Mouse (Mus musculus): ENCODE data around the gene Sdf4. TPM values are rescaled to one million over a fixed set of nuclear protein-coding genes. Genes with fewer than 3 reads are reported as not detected.

Sdf4 gene
- polyA plus RNA-seq, 1 experiment = 50.5 TPM

DNA sequence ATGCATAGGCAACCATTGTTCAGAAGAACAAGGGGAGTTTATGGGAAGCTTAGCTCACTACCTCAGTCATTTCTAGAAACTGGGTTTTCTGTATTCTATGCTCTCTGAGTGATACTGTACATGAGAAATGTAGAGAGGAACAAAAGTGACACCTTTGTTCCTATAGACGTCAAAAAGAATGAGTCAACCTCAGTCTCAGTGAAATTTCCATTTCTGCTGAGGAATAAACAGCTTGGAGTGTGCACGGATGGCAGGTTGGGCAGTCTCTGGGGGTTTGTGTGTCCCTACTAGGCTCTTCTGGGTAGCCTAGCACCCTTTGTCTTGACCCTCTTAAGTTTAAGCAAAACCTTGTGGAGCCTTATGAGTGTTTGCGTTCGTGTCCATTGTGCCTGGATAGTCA, 15.7 kb downstream of the Sdf4 start:
- Histone ChIP-seq H3K4me3 (ENCODE audit: control insufficient read depth, low read depth, low read length) (no peak overlapping the region), H3K27me3 (ENCODE audit: control insufficient read depth, insufficient read depth, low read length) (no peaks in the 10 kb centered on the region), H3K27ac (ENCODE audit: control insufficient read depth, insufficient read depth, low read depth, low read length) (no peak overlapping the region), H3K4me1 (ENCODE audit: control insufficient read depth, insufficient read depth, low read length) (no peaks in the 10 kb centered on the region), H3K36me3 (ENCODE audit: control insufficient read depth, insufficient read depth, low read length) (peaks cover 6% of the 10 kb centered on the region)
- TF ChIP-seq POLR2A (IDR thresholded peaks at IDR 0.05; ENCODE audit: control insufficient read depth, low read depth, low read length) (no peak), CTCF (IDR thresholded peaks at IDR 0.05; ENCODE audit: control insufficient read depth, insufficient read depth, insufficient replicate concordance, low read depth, low read length) (no peak)

DNA sequence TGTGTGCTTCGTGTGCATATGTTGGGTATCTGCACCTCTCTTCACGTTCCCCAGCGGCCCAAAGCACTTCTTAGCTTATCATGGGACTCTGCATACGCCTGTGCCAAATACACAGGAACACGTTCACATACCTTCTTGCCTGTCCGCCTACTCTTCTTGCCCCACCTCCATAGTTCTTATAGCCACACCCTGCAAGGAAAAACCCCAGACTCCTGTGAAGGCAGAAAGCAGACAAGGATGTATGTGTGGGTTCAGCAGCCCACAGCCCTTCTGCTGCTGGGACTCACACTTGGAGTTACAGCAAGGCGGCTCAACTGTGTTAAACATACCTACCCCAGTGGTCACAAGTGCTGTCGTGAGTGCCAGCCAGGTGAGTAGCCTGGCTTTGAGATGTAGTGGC, 21.0 kb downstream of the Sdf4 start, which contains the start of gene Tnfrsf4:
Tnfrsf4 (plus strand) TSS at position 207 of the 400 bp plus-strand sequence.
- Histone ChIP-seq H3K27ac (ENCODE audit: control insufficient read depth, insufficient read depth, low read depth, low read length) (no peak within 1 kb of the TSS), H3K36me3 (ENCODE audit: control insufficient read depth, insufficient read depth, low read length) (peaks cover 3% of the 10 kb centered on the region; the same call in 1 of the 2 replicates), H3K4me1 (ENCODE audit: control insufficient read depth, insufficient read depth, low read length) (no peaks in the 10 kb centered on the region), H3K27me3 (ENCODE audit: control insufficient read depth, insufficient read depth, low read length) (no peaks in the 10 kb centered on the region), H3K4me3 (ENCODE audit: control insufficient read depth, low read depth, low read length) (no peak within 1 kb of the TSS)
- no peak for TF ChIP-seq POLR2A (IDR thresholded peaks at IDR 0.05; ENCODE audit: control insufficient read depth, low read depth, low read length)
- no peak for TF ChIP-seq CTCF (IDR thresholded peaks at IDR 0.05; ENCODE audit: control insufficient read depth, insufficient read depth, insufficient replicate concordance, low read depth, low read length)

DNA sequence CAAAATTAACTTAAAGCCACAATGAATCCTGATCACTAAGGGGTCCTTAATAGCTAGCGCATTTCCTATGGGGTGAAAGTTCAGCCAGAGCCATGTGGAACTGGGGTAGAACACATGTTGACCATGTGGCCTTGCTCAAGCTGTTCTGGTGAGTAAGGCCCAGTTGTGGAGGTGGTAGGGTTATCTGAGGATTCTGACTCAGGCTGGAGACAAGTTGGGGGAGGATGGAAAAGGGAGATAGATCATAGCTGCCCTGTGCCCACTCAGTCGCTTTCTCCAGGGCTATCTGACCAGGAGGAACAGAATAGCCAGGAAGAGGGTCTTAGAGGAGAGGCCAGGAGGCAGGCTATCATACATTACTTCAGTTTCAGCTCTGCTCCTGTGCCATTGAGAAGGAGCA, 21.8 kb downstream of the Sdf4 start:
- no peak overlapping the region for H3K27ac ChIP-seq (ENCODE audit: control insufficient read depth, insufficient read depth, low read depth, low read length)
- H3K4me3 ChIP-seq (ENCODE audit: control insufficient read depth, low read depth, low read length) = no peak overlapping the region
- TF ChIP-seq CTCF (IDR thresholded peaks at IDR 0.05; ENCODE audit: control insufficient read depth, insufficient read depth, insufficient replicate concordance, low read depth, low read length) (no peak), POLR2A (IDR thresholded peaks at IDR 0.05; ENCODE audit: control insufficient read depth, low read depth, low read length) (no peak)
- no peaks in the 10 kb centered on the region for H3K27me3 ChIP-seq (ENCODE audit: control insufficient read depth, insufficient read depth, low read length)
- no peaks in the 10 kb centered on the region for H3K4me1 ChIP-seq (ENCODE audit: control insufficient read depth, insufficient read depth, low read length)
- 0 out of 2 replicates have a peak, but pooled peaks cover 2% of the 10 kb centered on the region for H3K36me3 ChIP-seq (ENCODE audit: control insufficient read depth, insufficient read depth, low read length)

DNA sequence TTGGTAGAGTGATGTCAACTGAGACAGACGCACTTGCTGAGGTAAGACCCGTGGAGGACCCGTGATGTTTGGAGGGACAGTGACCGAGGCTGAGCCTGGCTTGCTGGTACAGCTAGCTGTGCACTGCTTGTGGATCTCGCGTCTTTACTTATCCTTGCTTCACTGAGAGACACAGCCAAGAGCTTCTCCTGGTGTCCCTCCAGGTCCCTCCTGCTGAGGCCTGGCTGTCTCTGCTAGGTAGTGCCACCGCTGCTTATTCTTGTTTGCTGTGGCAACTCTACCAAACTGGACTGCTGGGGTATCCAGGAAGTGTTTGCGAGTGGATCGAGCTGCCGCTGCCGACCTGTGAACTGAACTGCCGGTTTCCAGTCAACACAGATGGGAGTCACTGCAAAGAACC, 27.1 kb downstream of the Sdf4 start:
- Histone ChIP-seq H3K36me3 (ENCODE audit: control insufficient read depth, insufficient read depth, low read length) (no peaks in the 10 kb centered on the region), H3K4me1 (ENCODE audit: control insufficient read depth, insufficient read depth, low read length) (no peaks in the 10 kb centered on the region), H3K27ac (ENCODE audit: control insufficient read depth, insufficient read depth, low read depth, low read length) (no peak overlapping the region), H3K4me3 (ENCODE audit: control insufficient read depth, low read depth, low read length) (no peak overlapping the region), H3K27me3 (ENCODE audit: control insufficient read depth, insufficient read depth, low read length) (no peaks in the 10 kb centered on the region)
- no peak for TF ChIP-seq POLR2A (IDR thresholded peaks at IDR 0.05; ENCODE audit: control insufficient read depth, low read depth, low read length)
- TF ChIP-seq CTCF (IDR thresholded peaks at IDR 0.05; ENCODE audit: control insufficient read depth, insufficient read depth, insufficient replicate concordance, low read depth, low read length) = no peak

DNA sequence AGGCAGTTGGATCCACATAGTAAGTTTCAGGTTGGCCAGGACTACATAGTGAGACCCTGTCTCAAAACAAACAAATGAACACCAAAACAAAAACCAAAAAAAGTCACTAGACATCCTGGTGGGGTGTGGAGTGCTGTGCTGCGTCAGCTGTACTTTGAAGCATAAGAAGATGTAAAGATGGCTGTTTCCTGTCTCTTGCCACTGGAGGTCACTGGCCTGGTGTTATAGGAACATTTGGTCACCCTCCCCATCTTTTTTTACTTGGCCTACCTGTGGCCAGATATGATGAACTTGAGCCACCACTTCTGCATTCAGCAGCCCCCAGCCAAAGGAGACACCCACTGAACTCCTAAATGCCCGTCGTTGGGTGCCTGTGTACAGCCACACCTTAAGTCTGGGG, 28.7 kb downstream of the Sdf4 start:
- no peaks in the 10 kb centered on the region for H3K4me1 ChIP-seq (ENCODE audit: control insufficient read depth, insufficient read depth, low read length)
- no peaks in the 10 kb centered on the region for H3K27me3 ChIP-seq (ENCODE audit: control insufficient read depth, insufficient read depth, low read length)
- H3K36me3 ChIP-seq (ENCODE audit: control insufficient read depth, insufficient read depth, low read length) = no peaks in the 10 kb centered on the region
- TF ChIP-seq POLR2A (IDR thresholded peaks at IDR 0.05; ENCODE audit: control insufficient read depth, low read depth, low read length) (no peak), CTCF (IDR thresholded peaks at IDR 0.05; ENCODE audit: control insufficient read depth, insufficient read depth, insufficient replicate concordance, low read depth, low read length) (no peak)
- no peak overlapping the region for H3K27ac ChIP-seq (ENCODE audit: control insufficient read depth, insufficient read depth, low read depth, low read length)
- H3K4me3 ChIP-seq (ENCODE audit: control insufficient read depth, low read depth, low read length) = no peak overlapping the region

DNA sequence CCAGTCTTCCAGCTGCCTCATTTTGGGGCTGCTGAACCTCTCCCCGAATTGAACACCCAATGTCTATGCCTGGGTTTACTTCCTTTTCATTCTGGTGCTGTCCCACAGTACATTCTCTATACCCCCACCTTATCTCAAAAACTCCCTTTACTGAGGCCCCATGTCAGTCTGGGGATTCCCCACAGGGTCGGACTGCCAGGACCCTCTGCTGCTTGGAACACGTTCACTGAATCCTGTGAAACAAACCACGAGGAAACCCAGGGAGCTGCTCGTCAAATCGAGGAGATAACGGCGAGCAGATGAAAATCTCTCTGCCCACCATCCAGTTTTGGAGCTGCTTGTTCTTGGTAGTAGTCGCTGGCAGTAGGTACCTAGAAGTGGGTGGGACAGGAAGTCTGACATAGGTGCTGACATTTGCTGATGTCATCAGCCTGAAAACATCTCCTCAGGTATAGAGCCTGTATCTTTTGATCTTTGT, 29.3 kb downstream of the Sdf4 start:
- H3K27me3 ChIP-seq (ENCODE audit: control insufficient read depth, insufficient read depth, low read length) = no peaks in the 10 kb centered on the region
- TF ChIP-seq CTCF (IDR thresholded peaks at IDR 0.05; ENCODE audit: control insufficient read depth, insufficient read depth, insufficient replicate concordance, low read depth, low read length) = no peak
- no peaks in the 10 kb centered on the region for H3K36me3 ChIP-seq (ENCODE audit: control insufficient read depth, insufficient read depth, low read length)
- no peaks in the 10 kb centered on the region for H3K4me1 ChIP-seq (ENCODE audit: control insufficient read depth, insufficient read depth, low read length)
- H3K27ac ChIP-seq (ENCODE audit: control insufficient read depth, insufficient read depth, low read depth, low read length) = no peak overlapping the region
- H3K4me3 ChIP-seq (ENCODE audit: control insufficient read depth, low read depth, low read length) = no peak overlapping the region

DNA sequence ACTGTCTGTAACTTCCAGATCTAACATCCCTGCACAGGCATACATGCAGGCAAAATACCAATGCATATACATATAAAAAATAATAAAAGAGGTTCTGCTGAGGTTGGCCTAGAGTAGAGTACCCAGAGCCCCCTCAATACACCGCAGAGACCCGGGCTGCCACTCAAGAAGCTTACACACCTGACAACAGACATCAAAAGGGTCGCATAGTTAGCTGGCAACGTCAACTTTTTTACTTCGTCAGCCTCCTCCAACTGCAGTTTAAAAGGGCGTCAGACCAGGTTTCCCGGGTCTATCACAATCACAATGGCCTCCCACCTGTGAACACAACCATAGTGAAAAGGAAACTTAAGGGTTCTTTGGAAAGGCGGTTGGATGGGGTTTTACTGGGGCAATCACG, 30.8 kb downstream of the Sdf4 start:
- Histone ChIP-seq H3K27me3 (ENCODE audit: control insufficient read depth, insufficient read depth, low read length) (no peaks in the 10 kb centered on the region), H3K36me3 (ENCODE audit: control insufficient read depth, insufficient read depth, low read length) (no peaks in the 10 kb centered on the region), H3K27ac (ENCODE audit: control insufficient read depth, insufficient read depth, low read depth, low read length) (no peak overlapping the region), H3K4me1 (ENCODE audit: control insufficient read depth, insufficient read depth, low read length) (no peaks in the 10 kb centered on the region), H3K4me3 (ENCODE audit: control insufficient read depth, low read depth, low read length) (no peak overlapping the region)
- TF ChIP-seq POLR2A (IDR thresholded peaks at IDR 0.05; ENCODE audit: control insufficient read depth, low read depth, low read length) = no peak
- TF ChIP-seq CTCF (IDR thresholded peaks at IDR 0.05; ENCODE audit: control insufficient read depth, insufficient read depth, insufficient replicate concordance, low read depth, low read length) = no peak

DNA sequence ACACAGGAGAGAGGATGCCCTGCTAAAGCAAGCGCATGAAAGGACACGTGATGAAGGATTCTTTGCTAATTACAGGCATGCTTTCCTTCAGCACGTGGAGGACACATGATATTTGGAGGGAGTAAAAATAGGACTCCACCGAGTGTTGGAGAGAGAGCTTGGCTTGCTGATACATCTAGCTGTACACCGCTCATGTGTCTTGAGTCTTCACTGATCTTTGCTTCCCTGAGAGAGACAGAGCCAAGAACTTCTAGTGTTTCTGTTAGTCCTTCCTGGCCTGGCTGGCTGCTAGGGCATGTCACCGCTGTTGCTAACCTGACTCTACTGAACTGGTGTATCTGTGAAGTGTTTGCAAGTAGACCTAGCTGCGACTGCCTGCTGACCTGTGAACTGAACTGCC, 31.5 kb downstream of the Sdf4 start:
- Histone ChIP-seq H3K36me3 (ENCODE audit: control insufficient read depth, insufficient read depth, low read length) (no peaks in the 10 kb centered on the region), H3K27me3 (ENCODE audit: control insufficient read depth, insufficient read depth, low read length) (no peaks in the 10 kb centered on the region), H3K27ac (ENCODE audit: control insufficient read depth, insufficient read depth, low read depth, low read length) (no peak overlapping the region), H3K4me1 (ENCODE audit: control insufficient read depth, insufficient read depth, low read length) (no peaks in the 10 kb centered on the region), H3K4me3 (ENCODE audit: control insufficient read depth, low read depth, low read length) (no peak overlapping the region)
- TF ChIP-seq CTCF (IDR thresholded peaks at IDR 0.05; ENCODE audit: control insufficient read depth, insufficient read depth, insufficient replicate concordance, low read depth, low read length) (no peak), POLR2A (IDR thresholded peaks at IDR 0.05; ENCODE audit: control insufficient read depth, low read depth, low read length) (no peak)
